Mouse (Mus musculus) cerebellum, postnatal 10 days (tissue): ENCODE measurements around the gene Ttc39d.
A peak's percentile ranks its signal among the peaks of the same experiment; 100 is the strongest.
"Not testable (repeated sequence)": the region's sequence is repeated elsewhere in the genome, so short reads cannot be mapped to it uniquely, and the experiment has no call there.

Source experiments
- DNase-seq, 2 experiments: peaks; one replicate each; pipeline ENCODE4 v3.0.0; 2021; ENCODE audit warnings: mixed read lengths in 2 of 2

Ttc39d gene

DNA sequence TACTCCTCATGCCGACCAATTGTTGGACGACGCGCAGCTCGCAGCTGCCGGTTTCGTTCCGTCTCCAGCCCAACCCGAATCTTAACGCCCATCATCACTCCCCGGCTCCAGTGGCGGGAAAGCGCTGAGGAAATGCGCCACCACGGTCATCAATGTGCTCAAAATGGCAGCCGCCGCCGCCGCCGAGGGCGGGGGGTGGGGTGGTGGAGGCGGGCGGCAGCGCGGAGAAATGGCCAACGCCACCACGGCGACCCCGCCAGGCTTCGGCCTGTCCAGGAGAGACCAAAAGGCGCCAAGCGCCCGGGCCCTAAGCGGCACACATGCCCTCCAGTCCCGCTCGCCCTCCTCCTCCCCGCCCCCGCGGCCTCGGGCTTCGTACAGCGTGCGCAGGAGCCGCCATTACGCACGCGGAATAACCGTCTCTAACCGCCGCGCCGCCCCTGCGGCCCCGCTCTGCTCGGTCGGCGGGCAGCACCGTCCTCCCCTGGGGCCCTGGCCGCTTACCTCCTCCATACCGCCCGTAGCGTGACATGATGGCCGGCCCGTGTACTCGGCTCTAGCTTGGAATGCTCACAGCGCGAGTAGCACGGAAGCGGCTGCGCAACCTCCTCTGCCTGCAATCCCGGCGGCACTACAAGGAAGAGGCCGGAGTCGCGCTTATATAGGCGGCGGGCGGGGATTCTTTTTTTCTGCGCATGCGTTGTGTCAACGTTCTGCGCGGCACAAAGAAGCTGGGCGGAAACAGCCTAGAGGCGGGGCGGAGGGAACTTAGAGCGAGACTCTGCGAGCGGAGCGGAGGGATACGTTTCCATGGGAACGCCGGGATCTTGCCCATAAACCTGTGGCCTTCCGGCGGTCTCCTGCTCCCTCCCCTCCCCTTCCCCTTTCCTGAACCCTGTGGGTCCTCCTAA lies at the start of gene Ttc39d, which contains the start of gene Srsf7:
Gene Ttc39d (plus strand): TSS at position 790 of the 911 bp plus-strand sequence.
Gene Srsf7 (minus strand): TSS at position 637 of the 911 bp plus-strand sequence.
- peak; percentile 99 for DNase-seq

GRCm38 (mm10) chr17:80157489-80157888 lies 49.8 kb upstream of the Ttc39d start:
- DNase-seq = no peak

DNA sequence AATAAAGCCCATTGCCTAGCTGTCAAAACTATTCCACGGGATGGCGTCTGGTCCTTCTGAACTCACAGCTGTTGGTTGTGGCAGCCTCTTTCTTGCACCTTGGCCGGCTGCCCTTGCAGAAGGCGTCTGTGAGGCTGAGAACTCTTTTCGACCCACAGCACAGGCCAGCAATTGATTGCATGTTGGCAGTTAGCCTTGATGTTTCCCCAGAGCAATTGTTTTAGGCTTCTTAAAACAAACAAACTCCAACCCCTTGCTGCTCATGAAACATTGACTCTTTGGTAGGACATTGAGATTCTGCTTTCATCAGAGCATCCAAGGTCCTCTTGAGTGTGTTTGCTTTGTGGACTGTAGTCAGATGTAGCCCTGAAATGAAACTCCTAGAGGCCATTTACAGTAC lies 46.8 kb upstream of the Ttc39d start:
- DNase-seq = peak; percentile 84 to 90

DNA sequence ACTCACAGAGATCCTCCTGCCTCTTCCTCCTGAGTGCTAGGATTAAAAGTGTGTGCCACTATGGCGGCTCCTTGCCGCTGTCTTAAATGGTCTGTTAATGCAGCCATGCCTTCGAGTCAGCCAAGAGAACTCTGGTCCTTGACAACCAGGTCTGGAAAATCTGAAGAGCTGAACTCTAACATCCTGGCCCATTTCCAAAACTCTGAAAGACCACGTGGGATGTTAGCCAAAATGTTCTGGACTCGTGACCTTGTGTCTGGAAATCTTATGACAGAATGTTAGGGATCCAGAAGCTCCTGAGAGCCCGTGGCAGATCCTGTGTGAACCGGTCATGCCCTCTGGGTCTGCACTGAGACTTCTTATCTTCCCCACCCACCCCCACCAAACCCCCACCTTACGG lies 43.3 kb upstream of the Ttc39d start:
- DNase-seq = peak in 1 of 2 experiments; percentile 35

- peak; percentile 83 to 90 for DNase-seq
Measured at GRCm38 (mm10) chr17:80165741-80166140, 41.5 kb upstream of the Ttc39d start.

DNA sequence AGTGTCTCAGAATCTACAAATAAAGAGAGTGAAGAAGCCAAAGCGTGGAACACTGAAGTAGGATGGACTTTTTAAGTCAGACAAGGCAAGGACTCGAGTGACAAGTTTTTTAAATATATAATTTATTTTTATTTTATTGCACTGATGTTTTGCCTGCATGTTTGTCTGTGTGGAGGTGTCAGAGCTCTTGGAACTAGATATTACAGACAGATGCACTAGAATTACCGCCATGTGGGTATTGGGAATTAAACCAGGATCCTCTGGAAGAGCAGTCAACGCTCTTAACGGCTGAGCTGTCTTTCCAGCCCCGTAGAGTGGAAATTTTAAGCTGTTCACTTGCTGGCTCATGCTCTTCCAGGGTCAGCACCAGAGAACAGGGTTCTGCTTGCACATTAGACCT lies 40.9 kb upstream of the Ttc39d start:
- peak; percentile 54 to 55 for DNase-seq

DNA sequence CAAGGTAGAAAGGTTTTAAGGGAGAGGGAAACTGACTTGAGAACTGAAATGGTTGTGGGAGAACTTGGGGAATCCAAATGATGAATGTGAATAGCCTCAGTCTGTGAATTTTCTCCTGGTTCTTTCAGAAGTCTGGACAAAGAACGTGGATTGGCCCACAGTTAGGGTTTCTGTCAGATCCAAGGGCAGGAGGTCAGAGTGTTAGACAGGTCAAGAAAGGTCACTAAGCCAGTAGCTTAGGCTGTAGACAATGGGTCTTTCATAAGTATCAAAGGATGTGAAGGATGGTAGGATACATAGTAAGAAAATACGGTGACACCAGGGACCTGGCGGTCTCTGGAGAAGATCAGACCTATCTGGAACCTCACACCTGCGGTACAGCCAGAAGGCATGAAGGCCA lies 39.8 kb upstream of the Ttc39d start:
- no peak for DNase-seq

- DNase-seq = peak; percentile 38 to 47
Measured at GRCm38 (mm10) chr17:80167851-80168251, 39.4 kb upstream of the Ttc39d start.

GRCm38 (mm10) chr17:80168425-80169182 lies 38.7 kb upstream of the Ttc39d start:
- peak; percentile 66 to 72 for DNase-seq

DNA sequence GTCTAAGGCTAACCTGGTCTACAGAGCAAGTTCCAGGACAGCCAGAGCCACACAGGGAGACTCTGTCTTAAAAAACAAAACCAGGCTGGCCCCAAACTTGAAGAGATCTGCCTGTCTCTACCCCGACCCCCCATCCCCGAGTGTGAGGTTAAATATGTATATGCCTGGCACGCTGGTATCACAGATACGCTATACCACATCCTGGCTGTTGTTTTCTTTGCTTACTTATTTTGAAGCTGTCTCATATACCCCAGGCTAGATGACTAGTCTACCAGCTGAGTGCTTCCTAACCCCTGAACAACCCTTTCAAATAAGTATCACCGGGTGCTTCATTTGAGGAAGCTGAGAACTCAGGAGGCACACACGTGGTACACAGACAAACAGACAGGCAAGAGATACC lies 37.5 kb upstream of the Ttc39d start:
- no peak for DNase-seq

DNA sequence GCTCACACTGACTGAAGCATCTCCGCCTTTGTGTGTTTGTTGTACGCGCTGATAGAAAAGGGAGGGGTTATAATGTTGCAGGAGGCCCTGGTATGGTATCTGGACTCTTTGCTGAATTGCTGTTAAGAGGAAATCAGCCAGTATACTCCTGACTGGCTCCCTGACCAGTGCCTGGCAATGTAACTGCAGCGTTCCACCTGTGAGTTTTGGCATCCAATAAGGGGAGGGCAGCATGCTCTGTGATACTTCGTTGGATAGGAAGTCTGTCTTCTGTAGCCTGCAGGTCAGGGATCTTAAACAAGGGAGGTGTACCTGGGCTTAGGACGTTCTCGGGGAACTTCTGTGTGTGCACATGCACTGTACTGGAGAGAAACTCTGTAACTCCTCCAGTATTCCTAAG lies 36.3 kb upstream of the Ttc39d start:
- DNase-seq = peak; percentile 72 to 80

DNA sequence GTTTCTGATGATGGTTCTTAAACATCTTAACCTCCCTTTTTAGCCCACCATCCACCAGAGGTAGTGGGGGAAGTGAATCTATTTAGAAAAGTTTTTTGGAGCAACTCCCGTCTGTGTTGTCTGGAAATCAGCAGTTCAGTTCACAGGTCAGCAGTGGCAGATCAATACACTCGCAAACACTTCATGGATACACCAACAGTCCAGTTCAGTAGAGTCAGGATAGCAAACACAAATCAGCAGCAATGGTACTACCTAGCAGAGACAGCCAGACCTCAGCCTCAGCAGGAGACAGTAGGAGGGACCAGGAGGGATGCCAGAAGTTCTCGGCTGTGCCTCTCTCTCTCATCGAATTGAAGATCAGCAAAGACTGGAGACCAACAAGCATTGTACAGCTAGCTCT lies 35.3 kb upstream of the Ttc39d start:
- DNase-seq = no peak

DNA sequence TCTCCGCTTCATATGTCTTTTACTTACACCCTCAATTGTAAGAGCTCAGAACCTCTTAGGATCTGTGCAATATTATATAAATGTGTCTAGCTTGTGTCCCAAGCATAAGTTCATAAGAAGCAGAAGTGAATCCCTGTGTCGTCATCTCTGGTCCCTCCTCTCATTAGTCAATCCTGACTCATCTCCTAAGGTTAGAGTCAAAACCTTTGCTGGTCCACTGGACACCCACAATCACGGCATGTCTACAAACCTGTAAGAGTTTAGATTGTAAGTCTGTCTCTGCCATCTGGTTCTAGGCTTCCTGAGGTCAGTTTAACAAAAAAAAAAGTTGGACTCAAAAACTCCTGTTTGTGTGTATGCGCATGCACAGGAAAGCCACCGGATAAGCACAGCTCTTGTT lies 34.5 kb upstream of the Ttc39d start:
- DNase-seq = no peak

- no peak for DNase-seq
Measured at GRCm38 (mm10) chr17:80173708-80174107, 33.6 kb upstream of the Ttc39d start.

DNA sequence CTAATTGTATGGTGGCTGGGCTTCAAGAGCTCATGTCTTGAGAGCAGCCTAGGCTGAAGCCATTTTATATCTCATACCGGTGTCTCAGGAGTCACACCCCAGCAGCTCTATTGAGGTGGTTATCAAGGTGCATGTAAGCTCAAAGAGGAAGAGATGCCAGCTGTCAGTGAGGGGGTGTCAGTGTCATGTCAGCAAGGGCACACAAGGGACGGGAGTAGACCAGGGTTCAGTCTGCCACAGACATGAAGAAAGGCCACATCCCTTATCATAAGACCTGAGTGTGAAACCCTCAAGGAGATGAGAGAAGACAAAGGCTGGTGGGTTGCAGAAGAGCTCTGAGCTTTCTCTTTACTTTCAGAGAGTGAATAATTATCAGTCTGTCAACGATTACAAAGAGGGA lies 33.1 kb upstream of the Ttc39d start:
- DNase-seq = no peak

- no peak for DNase-seq
Measured at GRCm38 (mm10) chr17:80174699-80175385, 32.4 kb upstream of the Ttc39d start.

DNA sequence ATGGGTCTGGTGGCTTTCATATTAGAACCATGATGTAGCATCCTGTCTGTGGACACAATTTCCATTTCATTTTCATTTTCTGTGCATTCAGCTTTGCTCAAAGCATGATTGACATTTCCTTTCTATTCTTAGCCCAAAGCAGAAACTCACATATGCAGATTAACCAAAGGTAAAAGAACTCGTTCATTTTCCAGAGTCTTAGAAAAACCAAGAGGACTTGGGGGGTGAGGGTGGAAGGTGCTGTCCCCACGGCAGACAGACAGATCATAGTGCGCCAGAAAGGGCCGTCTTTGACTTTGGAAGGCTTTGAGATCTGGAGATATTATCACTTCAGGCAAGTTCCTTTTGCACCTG lies 31.9 kb upstream of the Ttc39d start:
- no peak for DNase-seq

DNA sequence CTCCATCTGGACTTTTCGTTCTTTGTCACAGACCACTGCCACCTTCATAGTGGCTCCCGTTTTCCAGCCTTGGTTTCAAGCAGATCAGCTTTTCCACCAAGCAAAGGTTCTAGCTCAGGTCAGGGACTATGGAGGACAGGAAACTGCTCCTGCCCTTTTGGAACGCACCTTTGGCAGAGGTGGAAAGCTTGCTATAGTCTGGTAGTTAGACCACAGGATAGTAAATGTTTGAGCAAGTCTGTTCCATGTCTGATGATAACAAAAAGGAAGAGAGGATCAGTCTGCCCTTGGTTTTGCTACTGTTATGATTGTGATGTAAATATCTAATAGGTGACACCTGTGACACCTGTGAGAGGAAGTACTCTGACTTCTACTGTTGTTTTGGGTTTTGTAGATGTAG lies 31.3 kb upstream of the Ttc39d start:
- no peak for DNase-seq

DNA sequence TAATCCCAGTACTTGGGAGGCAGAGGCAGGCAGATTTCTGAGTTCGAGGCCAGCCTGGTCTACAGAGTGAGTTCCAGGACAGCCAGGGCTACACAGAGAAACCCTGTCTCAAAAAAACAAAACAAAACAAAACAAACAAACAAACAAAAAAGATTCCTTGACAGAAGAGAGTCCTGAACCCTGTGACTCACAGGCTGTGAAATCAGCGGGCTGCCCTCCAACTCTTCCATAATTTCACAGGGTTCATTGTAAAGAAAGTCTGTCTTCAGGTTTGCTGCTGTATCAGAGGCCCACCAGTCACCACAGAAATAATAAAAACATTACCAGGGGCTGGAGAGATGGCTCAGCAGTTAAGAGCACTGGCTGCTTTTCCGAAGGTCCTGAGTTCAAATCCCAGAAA lies 28.4 kb upstream of the Ttc39d start:
- DNase-seq = not testable (repeated sequence)

DNA sequence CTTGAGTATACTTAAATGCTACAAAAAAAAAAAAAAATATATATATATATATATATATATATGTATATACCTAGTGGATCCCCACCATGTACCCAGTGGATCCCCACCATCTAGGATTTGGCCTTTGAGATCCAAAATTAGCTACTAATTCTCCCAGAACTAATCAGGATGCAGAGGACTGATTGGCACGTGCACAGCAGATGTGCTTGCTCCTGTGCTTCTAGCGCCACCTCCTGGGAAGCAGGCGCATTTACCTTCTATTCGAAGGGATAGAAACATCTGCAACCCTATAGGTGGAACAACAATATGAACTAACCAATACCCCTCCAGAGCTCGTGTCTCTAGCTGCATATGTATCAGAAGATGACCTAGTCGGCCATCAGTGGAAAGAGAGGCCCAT lies 27.3 kb upstream of the Ttc39d start:
- peak; percentile 87 for DNase-seq

- no peak for DNase-seq
Measured at GRCm38 (mm10) chr17:80180468-80180867, 26.8 kb upstream of the Ttc39d start.

- no peak for DNase-seq
Measured at GRCm38 (mm10) chr17:80183615-80184014, 23.6 kb upstream of the Ttc39d start.

DNA sequence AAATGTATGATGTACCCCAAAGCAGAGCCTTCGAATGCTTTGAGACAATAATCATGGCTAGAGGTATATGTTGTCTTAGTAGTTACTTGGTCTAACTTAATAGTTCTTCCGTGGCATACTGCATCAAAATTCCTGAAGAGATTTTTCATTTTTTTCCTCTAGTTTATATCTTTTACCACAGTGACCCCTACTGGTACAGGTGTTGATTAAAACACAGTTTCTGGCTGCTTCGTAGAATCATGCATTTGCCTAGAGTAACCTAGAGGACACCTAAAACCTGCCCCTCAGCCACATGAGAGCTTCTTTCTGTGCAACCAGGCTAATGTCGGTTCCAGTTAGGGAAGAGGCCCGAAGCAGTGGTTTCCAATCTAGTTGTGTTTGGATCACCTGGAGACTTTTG lies 14.2 kb upstream of the Ttc39d start:
- peak; percentile 21 to 81 for DNase-seq
